Mouse (Mus musculus) lung, adult 18-20 months (tissue): Measurements from ENCODE around the gene Bach2.

ENCODE experiments used
- DNase-seq, 2 experiments: peaks; one replicate each; pipeline ENCODE4 v3.0.0; 2022; ENCODE audit warnings: mixed read lengths in 2 of 2

The Bach2 gene

GRCm38 (mm10) chr4:32365144-32365907 lies 126.7 kb downstream of the Bach2 start:
- no peak for DNase-seq

GRCm38 (mm10) chr4:32366176-32366575 lies 127.6 kb downstream of the Bach2 start:
- DNase-seq = no peak

- DNase-seq = no peak
These were observed 129.7 kb downstream of the Bach2 start for GRCm38 (mm10) chr4:32368345-32368744.

- DNase-seq = no peak
These were observed 134.5 kb downstream of the Bach2 start for GRCm38 (mm10) chr4:32373085-32373484.

- no peak for DNase-seq
These were observed 134.9 kb downstream of the Bach2 start for GRCm38 (mm10) chr4:32373527-32373926.

- DNase-seq = no peak
These were observed 136.4 kb downstream of the Bach2 start for GRCm38 (mm10) chr4:32374751-32375582.

- no peak for DNase-seq
These were observed 137.3 kb downstream of the Bach2 start for GRCm38 (mm10) chr4:32375721-32376526.

- no peak for DNase-seq
These were observed 137.9 kb downstream of the Bach2 start for GRCm38 (mm10) chr4:32376527-32376948.

- DNase-seq = no peak
These were observed 140.5 kb downstream of the Bach2 start for GRCm38 (mm10) chr4:32379140-32379539.

- DNase-seq = peak; percentile 49 to 60
These were observed 143.2 kb downstream of the Bach2 start for GRCm38 (mm10) chr4:32381666-32382381.

- peak in 1 of 2 experiments; percentile 59 for DNase-seq
These were observed 146.5 kb downstream of the Bach2 start for GRCm38 (mm10) chr4:32385121-32385520.

GRCm38 (mm10) chr4:32385623-32386022 lies 147.0 kb downstream of the Bach2 start:
- DNase-seq = no peak

GRCm38 (mm10) chr4:32386346-32386745 lies 147.7 kb downstream of the Bach2 start:
- peak in 1 of 2 experiments; percentile 45 for DNase-seq

- DNase-seq = no peak
These were observed 148.3 kb downstream of the Bach2 start for GRCm38 (mm10) chr4:32386931-32387330.

GRCm38 (mm10) chr4:32387479-32388240 lies 149.1 kb downstream of the Bach2 start:
- peak; percentile 80 to 89 for DNase-seq

- no peak for DNase-seq
These were observed 150.0 kb downstream of the Bach2 start for GRCm38 (mm10) chr4:32388564-32388963.

- DNase-seq = no peak
These were observed 150.7 kb downstream of the Bach2 start for GRCm38 (mm10) chr4:32389107-32389800.

GRCm38 (mm10) chr4:32391260-32391659 lies 152.7 kb downstream of the Bach2 start:
- no peak for DNase-seq

- no peak for DNase-seq
These were observed 154.6 kb downstream of the Bach2 start for GRCm38 (mm10) chr4:32393226-32393625.

GRCm38 (mm10) chr4:32393951-32394350 lies 155.3 kb downstream of the Bach2 start:
- no peak for DNase-seq

- DNase-seq = no peak
These were observed 156.2 kb downstream of the Bach2 start for GRCm38 (mm10) chr4:32394850-32395249.
